Mouse (Mus musculus) small intestine, adult 2 months (tissue): Measurements from ENCODE around the gene Wtip.

Source experiments
- CTCF ChIP-seq: fragments of 200-500 bp; IDR thresholded peaks from 2 replicates; pipeline ENCODE4 v1.5.1; 2012; ENCODE audit warnings: low read depth, mild to moderate bottlenecking, control low read depth, inconsistent platforms, low read length, moderate library complexity, mixed read lengths; ENCODE audit not compliant: insufficient replicate concordance, insufficient read length; ENCODE audit errors: extremely low read depth
- POLR2A ChIP-seq: fragments of 200-500 bp; IDR thresholded peaks from 2 replicates; pipeline ENCODE4 v1.6.1; 2012; ENCODE audit warnings: low read depth, mild to moderate bottlenecking, control low read depth, inconsistent platforms, low read length, moderate library complexity

GRCm38 (mm10) chr7:34167766-34168469 lies 34.9 kb upstream of the Wtip start:
- TF ChIP-seq CTCF: no peak
- no peak for TF ChIP-seq POLR2A
